Mouse (Mus musculus) testis, adult 2 months (tissue): ENCODE data around the gene Zwint. TPM values are rescaled to one million over a fixed set of nuclear protein-coding genes. Genes with fewer than 3 reads are reported as not detected.

ENCODE experiments used
- H3K27ac ChIP-seq: fragments of 200-500 bp; 2 replicates; pipeline ENCODE4 v1.5.1; 2012; ENCODE audit warnings: low read depth, low read length; ENCODE audit not compliant: control insufficient read depth, insufficient read depth
- H3K27me3 ChIP-seq: fragments of 200-500 bp; 2 replicates; pipeline ENCODE4 v1.6.1; 2012; ENCODE audit warnings: mild to moderate bottlenecking, low read length, moderate library complexity; ENCODE audit not compliant: control insufficient read depth, insufficient read depth
- H3K36me3 ChIP-seq: fragments of 200-500 bp; 2 replicates; pipeline ENCODE4 v1.6.1; 2012; ENCODE audit warnings: mild to moderate bottlenecking, low read length; ENCODE audit not compliant: control insufficient read depth, insufficient read depth
- H3K4me1 ChIP-seq: fragments of 200-500 bp; 2 replicates; pipeline ENCODE4 v1.6.1; 2012; ENCODE audit warnings: low read length; ENCODE audit not compliant: control insufficient read depth, insufficient read depth
- H3K4me3 ChIP-seq: fragments of 200-500 bp; 2 replicates; pipeline ENCODE4 v1.5.1; 2012; ENCODE audit warnings: low read depth, mild to moderate bottlenecking, low read length, moderate library complexity, mixed read lengths; ENCODE audit not compliant: control insufficient read depth
- CTCF ChIP-seq: fragments of 200-500 bp; IDR thresholded peaks from 2 replicates; pipeline ENCODE4 v1.5.1; 2012; ENCODE audit warnings: low read depth, mild to moderate bottlenecking, inconsistent platforms, low read length, moderate library complexity; ENCODE audit not compliant: control insufficient read depth, insufficient read depth, insufficient replicate concordance
- POLR2A ChIP-seq: fragments of 200-500 bp; IDR thresholded peaks from 2 replicates; pipeline ENCODE4 v1.6.1; 2012; ENCODE audit warnings: low read depth, mild to moderate bottlenecking, inconsistent platforms, low read length, moderate library complexity; ENCODE audit not compliant: control insufficient read depth
- polyA plus RNA-seq: library from polyadenylated mRNA; depleted of rRNA; stranded (reverse); fragments of >200 nt; gene quantifications from 2 replicates; pipeline ENCODE4 v1.2.3, GENCODE M21; 2012

Zwint gene
- polyA plus RNA-seq, 1 experiment: 52.8 TPM

DNA sequence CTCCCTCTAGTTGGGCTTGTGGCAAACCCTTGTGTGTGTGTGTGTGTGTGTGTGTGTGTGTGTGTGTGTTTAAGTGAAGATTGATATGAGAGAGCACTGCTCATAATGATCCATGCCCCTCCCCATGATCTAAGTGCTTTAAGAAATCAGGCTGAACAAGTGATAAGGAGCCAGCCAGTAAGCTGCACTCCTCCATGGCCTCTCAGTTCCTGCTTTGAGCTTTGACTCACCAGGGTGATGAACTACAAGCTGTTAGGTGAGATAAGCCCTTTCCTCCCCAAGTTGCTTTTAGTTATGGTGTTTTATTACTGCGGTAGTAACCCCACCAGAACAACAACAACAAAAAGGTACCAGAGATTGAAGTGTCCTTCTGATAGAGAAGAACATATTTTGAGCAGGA lies 21.9 kb downstream of the Zwint start:
- no peak overlapping the region for H3K4me3 ChIP-seq
- no peak for TF ChIP-seq CTCF
- TF ChIP-seq POLR2A: no peak
- no peak overlapping the region for H3K27ac ChIP-seq
- no peaks in the 10 kb centered on the region for H3K27me3 ChIP-seq
- no peaks in the 10 kb centered on the region for H3K4me1 ChIP-seq
- H3K36me3 ChIP-seq: no peaks in the 10 kb centered on the region; the same call in 1 of the 2 replicates

DNA sequence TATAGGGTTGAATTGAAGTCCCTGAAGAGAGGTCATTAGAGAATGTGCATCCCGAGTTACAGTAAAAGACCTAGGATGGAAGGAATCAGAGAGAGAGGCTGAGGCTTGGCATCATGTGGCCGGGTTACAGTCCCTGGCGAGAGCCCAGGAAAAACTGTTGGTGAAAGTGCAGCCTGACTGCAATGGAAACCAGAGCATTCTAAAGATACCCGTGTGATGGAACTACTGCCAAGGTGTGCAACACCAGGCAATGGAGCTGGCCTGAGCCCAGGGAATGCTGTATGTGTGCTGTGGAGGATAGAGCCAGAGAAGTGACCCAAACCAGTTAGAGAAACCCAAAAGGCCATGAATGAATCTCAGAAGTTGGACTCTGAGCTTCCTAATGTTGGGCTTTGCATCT lies 24.4 kb downstream of the Zwint start:
- no peaks in the 10 kb centered on the region; the same call in 1 of the 2 replicates for H3K36me3 ChIP-seq
- H3K27me3 ChIP-seq: no peaks in the 10 kb centered on the region
- no peak overlapping the region for H3K4me3 ChIP-seq
- no peaks in the 10 kb centered on the region for H3K4me1 ChIP-seq
- no peak for TF ChIP-seq POLR2A
- no peak for TF ChIP-seq CTCF
- H3K27ac ChIP-seq: no peak overlapping the region

DNA sequence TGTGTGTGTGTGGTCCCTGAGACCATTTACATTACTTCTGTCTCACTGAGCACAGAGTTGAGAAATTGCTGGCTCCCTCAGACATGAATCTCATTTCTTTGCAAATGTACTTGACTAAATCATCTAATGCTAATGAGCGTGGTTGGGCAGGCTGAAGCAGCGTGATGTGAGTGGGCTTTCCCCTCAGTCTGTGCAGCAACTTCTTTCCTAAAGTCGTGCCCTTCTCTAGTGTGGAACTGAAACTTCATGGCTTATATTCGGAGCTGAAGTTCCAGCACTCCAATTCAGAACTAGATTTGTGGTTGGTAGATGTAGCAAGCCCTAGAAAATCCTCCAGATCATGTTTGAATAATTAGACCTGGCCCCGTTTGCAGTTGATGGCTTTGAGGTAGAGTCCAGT lies 46.4 kb downstream of the Zwint start:
- TF ChIP-seq POLR2A: no peak
- Histone ChIP-seq H3K4me1 (no peaks in the 10 kb centered on the region), H3K36me3 (no peaks in the 10 kb centered on the region), H3K27ac (no peak overlapping the region), H3K4me3 (no peak overlapping the region), H3K27me3 (no peaks in the 10 kb centered on the region)

DNA sequence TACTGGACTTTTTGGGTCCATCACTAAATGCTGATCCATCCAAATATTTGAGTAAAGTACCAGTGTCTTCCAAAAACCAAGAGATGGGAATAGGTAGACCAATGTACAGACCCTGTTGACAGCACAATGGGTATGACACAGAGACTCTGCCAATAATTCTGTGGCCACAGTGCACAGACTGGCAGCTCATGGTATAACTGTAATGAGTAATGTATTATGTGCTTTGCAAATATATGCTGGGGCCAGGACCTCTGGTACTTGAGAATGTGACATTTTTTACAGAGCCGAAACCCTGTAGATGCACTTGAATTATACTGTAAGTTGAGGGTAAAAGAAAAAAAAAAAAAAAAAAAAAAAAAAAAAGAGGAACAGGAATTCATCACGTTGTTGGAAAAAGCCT lies 59.1 kb downstream of the Zwint start:
- no peaks in the 10 kb centered on the region for H3K27me3 ChIP-seq
- no peak overlapping the region for H3K27ac ChIP-seq
- H3K4me3 ChIP-seq: no peak overlapping the region
- no peaks in the 10 kb centered on the region for H3K36me3 ChIP-seq
- peaks cover 5% of the 10 kb centered on the region for H3K4me1 ChIP-seq
- TF ChIP-seq CTCF (no peak), POLR2A (no peak)
